Mouse (Mus musculus): ENCODE results near the gene Itprid2. TPM values are rescaled to one million over a fixed set of nuclear protein-coding genes. Genes with fewer than 3 reads are reported as not detected.
"Not testable (repeated sequence)": the region's sequence is repeated elsewhere in the genome, so short reads cannot be mapped to it uniquely, and the experiment has no call there.

Itprid2 gene
- 22.7 and 24.4 TPM in 2 replicates for polyA plus RNA-seq (2015; fragmentation: Nextera tagmentation; extraction: Ambion mirVana)

DNA sequence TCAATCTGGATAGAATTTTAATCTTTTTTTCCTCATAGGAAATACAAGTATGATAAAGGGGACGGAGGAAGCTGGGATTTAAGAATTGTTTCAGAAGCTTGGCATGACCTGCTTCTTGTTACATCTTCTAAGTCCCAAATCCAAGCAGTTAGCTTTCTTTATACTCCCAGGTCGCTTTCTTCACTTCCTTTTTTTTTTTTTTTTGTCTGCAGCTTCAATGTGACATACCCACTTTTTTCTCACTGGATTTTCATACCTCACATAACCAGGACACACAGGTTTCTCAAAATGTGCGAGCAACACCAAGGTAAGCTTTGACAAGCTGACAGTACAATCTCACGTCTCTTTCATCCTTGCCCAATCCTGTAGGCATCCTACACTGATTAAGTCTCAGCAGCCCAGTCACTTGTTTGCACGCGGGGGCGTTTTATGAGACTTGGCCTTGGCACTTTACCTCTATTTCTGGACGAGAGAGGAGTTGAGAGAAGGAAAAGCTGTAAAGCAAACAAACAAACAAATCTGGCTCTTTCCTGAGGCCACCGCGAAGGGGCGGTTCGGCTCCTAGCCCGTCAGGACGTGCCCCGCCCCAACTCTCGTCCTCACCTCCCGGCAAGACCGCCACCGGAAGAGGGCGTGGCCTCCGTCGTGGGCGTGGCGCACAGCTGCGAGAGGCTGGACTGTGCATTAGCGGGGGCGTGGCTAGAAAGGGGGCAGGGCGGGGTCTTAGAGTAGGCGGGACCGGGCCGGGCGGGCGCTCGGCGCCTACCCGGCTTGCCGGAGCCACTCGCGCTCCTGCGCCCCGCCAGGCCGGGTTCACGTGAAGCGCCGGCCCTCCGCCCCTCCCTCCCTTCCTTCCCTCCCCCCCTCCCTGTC lies at the start of gene Itprid2:
Gene Itprid2, plus strand, starts transcription at position 825 of the 873 bp plus-strand sequence.
- TF ChIP-seq CTCF (IDR thresholded peaks at IDR 0.05; ENCODE audit: low read depth): peak; percentile 46; the same call in 1 of the 2 replicates
- Histone ChIP-seq H3K4me3 (replicated peaks; ENCODE audit: low read depth, low read length) (peak within 1 kb of the TSS; percentile 84), H3K36me3 (ENCODE audit: insufficient read depth, low read length) (no peaks in the 10 kb centered on the region), H3K4me2 (ENCODE audit: low read length) (peak within 1 kb of the TSS; percentile 76), H3K27ac (peak within 1 kb of the TSS; percentile 91), H3K27me3 (ENCODE audit: insufficient read depth, low read length) (no peaks in the 10 kb centered on the region), H3K9ac (ENCODE audit: low read depth, low read length) (peak within 1 kb of the TSS; percentile 94), H3K9me3 (replicated peaks; ENCODE audit: low read length) (no peaks in the 10 kb centered on the region), H3K4me1 (replicated peaks; ENCODE audit: insufficient read depth, low read length) (no peaks in the 10 kb centered on the region; the same call in none of the 2 replicates)
- DNase-seq (ENCODE audit: low spot score): peak; percentile 98
- 4% methylated on average over 39 of the region's 46 CpGs for WGBS
- peak; percentile 99 for ATAC-seq (replicated peaks; ENCODE audit: low FRiP score, low read depth)

DNA sequence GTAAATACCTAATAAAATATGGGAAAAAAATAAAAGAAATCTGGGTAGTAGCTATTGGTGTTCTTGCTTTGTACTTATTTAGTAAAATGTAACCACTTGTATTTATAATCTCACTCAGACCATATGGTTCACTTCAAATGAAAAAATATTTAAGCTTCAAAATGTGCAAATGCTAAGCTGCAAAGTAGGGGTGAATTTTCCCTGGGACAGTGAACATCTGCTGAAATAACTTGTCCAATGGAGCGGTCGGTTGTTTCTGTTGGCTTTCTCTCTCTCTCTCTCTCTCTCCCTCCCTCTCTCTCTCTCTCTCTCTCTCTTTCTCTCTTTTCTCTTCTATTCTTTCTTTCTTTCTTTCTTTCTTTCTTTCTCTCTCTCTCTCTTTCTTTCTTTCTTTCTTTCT lies 39.0 kb upstream of the Itprid2 start:
- Histone ChIP-seq H3K4me2 (ENCODE audit: low read length) (no peak overlapping the region), H3K4me1 (replicated peaks; ENCODE audit: insufficient read depth, low read length) (0 out of 2 replicates have a peak, but pooled peaks cover 4% of the 10 kb centered on the region), H3K27me3 (ENCODE audit: insufficient read depth, low read length) (no peaks in the 10 kb centered on the region), H3K36me3 (ENCODE audit: insufficient read depth, low read length) (no peaks in the 10 kb centered on the region), H3K9me3 (replicated peaks; ENCODE audit: low read length) (no peaks in the 10 kb centered on the region), H3K27ac (no peak overlapping the region), H3K4me3 (replicated peaks; ENCODE audit: low read depth, low read length) (no peak overlapping the region), H3K9ac (ENCODE audit: low read depth, low read length) (no peak overlapping the region)
- DNase-seq (ENCODE audit: low spot score): peak; percentile 85
- no peak for ATAC-seq (replicated peaks; ENCODE audit: low FRiP score, low read depth)
- TF ChIP-seq CTCF (IDR thresholded peaks at IDR 0.05; ENCODE audit: low read depth): no peak
- 57% methylated on average over 2 of the region's 2 CpGs for WGBS

DNA sequence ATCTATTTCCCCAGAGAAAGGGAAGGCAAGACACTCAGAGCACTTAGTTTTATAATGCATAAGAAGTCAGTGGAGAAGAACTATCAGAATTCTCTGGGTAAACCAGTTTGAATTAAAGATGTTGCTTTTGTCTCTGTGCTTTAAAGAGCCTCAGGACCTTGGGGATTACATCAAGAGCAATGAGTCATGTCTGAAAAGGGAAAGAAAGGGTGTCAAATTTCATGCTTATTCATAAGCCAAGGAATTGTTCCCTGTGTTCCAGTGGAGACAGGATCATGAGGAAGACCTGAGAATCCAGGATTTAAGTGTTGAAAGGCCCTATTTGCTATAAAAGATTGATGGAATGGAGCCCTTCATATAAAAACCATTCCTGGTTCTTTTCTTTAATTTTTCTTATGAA lies 38.1 kb upstream of the Itprid2 start:
- peaks cover 9% of the 10 kb centered on the region; the same call in 1 of the 2 replicates for H3K4me1 ChIP-seq (replicated peaks; ENCODE audit: insufficient read depth, low read length)
- TF ChIP-seq CTCF (IDR thresholded peaks at IDR 0.05; ENCODE audit: low read depth): no peak
- DNase-seq (ENCODE audit: low spot score) (peak; percentile 65), ATAC-seq (replicated peaks; ENCODE audit: low FRiP score, low read depth) (no peak)
- no peaks in the 10 kb centered on the region for H3K9me3 ChIP-seq (replicated peaks; ENCODE audit: low read length)
- 0 out of 2 replicates have a peak overlapping the region, but pooled peaks have one; percentile 19 for H3K27ac ChIP-seq
- H3K36me3 ChIP-seq (ENCODE audit: insufficient read depth, low read length): no peaks in the 10 kb centered on the region
- H3K4me2 ChIP-seq (ENCODE audit: low read length): no peak overlapping the region
- no peak overlapping the region for H3K9ac ChIP-seq (ENCODE audit: low read depth, low read length)
- H3K4me3 ChIP-seq (replicated peaks; ENCODE audit: low read depth, low read length): no peak overlapping the region
- no peaks in the 10 kb centered on the region for H3K27me3 ChIP-seq (ENCODE audit: insufficient read depth, low read length)

DNA sequence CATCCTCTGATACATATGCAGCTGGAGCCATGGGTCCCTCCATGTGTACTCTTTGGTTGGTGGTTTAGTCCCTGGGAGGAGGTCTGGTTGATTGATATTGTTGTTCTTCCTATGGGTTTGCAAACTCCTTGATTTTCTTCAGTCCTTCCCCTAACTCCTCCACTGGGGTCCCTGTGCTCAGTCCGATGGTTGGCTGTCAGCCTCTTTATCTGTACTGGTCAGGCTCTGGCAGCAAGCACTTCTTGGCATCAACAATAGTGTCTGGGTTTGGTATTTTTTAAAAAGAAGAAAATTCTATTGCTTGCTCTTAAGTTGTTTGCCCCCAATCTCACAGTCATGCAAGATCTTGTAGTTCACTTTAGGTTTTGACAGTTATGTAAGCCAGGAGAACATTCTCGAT lies 34.0 kb upstream of the Itprid2 start:
- not testable (repeated sequence) for DNase-seq (ENCODE audit: low spot score); H3K9ac ChIP-seq (ENCODE audit: low read depth, low read length); H3K9me3 ChIP-seq (replicated peaks; ENCODE audit: low read length); H3K27me3 ChIP-seq (ENCODE audit: insufficient read depth, low read length); H3K4me1 ChIP-seq (replicated peaks; ENCODE audit: insufficient read depth, low read length); ATAC-seq (replicated peaks; ENCODE audit: low FRiP score, low read depth); H3K36me3 ChIP-seq (ENCODE audit: insufficient read depth, low read length); H3K4me3 ChIP-seq (replicated peaks; ENCODE audit: low read depth, low read length)
- H3K4me2 ChIP-seq (ENCODE audit: low read length): peak overlapping the region; percentile 0; the same call in 1 of the 2 replicates
- peak overlapping the region; percentile 64 for H3K27ac ChIP-seq
- WGBS: 42% methylated on average over 2 of the region's 2 CpGs

DNA sequence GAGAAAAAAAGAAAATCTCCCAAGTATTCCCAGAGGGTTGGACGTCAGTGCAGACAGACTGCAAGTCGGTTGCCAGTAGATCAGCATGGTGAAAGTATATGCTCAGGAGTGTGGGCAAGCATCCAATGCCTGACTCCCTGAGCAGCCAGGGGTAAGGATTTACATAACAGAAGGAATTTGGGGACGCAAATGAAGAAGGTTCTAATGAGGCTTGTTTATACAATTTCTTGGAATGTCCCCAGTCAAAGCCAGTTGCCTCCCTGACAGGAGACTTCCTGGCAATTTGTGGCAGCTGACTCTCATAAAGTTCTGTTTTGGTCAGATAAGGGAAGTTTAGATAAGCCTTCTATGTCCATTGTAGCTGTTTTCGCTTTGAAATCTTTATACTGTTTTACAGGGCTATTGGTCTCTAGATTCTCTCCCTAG lies 33.4 kb upstream of the Itprid2 start:
- no peaks in the 10 kb centered on the region for H3K9me3 ChIP-seq (replicated peaks; ENCODE audit: low read length)
- no peak for TF ChIP-seq CTCF (IDR thresholded peaks at IDR 0.05; ENCODE audit: low read depth)
- ATAC-seq (replicated peaks; ENCODE audit: low FRiP score, low read depth) (0 out of 2 replicates have a peak, but pooled peaks have one; percentile 17), DNase-seq (ENCODE audit: low spot score) (peak; percentile 84)
- no peaks in the 10 kb centered on the region for H3K36me3 ChIP-seq (ENCODE audit: insufficient read depth, low read length)
- peak overlapping the region; percentile 0 for H3K4me2 ChIP-seq (ENCODE audit: low read length)
- no peak overlapping the region for H3K9ac ChIP-seq (ENCODE audit: low read depth, low read length)
- H3K27me3 ChIP-seq (ENCODE audit: insufficient read depth, low read length): no peaks in the 10 kb centered on the region
- H3K4me3 ChIP-seq (replicated peaks; ENCODE audit: low read depth, low read length): no peak overlapping the region
- H3K27ac ChIP-seq: peak overlapping the region; percentile 64
- H3K4me1 ChIP-seq (replicated peaks; ENCODE audit: insufficient read depth, low read length): peaks cover 9% of the 10 kb centered on the region
- 11% methylated on average over 4 of the region's 4 CpGs for WGBS

DNA sequence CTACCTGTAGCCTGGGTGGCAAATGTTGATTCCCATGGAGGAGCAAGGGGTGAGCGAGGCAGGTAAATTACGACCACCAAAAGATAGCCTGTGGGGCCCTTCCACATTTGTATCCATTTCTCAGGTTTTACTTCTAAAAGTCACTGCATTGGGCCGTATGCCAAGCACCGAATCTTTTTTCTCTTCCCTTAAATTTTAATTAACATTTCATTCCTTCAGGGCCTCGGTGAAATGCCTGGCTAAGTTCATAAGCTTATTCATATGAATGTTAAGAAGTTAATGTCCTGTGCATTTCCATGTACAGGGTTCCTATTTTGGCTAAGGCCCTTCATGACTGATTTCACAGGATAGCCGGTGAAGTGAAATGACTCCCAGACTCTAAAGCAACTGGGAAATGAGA lies 32.8 kb upstream of the Itprid2 start:
- no peak overlapping the region for H3K9ac ChIP-seq (ENCODE audit: low read depth, low read length)
- H3K27ac ChIP-seq: peak overlapping the region; percentile 64
- H3K4me3 ChIP-seq (replicated peaks; ENCODE audit: low read depth, low read length): no peak overlapping the region
- no peaks in the 10 kb centered on the region for H3K27me3 ChIP-seq (ENCODE audit: insufficient read depth, low read length)
- H3K36me3 ChIP-seq (ENCODE audit: insufficient read depth, low read length): no peaks in the 10 kb centered on the region
- H3K4me1 ChIP-seq (replicated peaks; ENCODE audit: insufficient read depth, low read length): peaks cover 6% of the 10 kb centered on the region
- ATAC-seq (replicated peaks; ENCODE audit: low FRiP score, low read depth): no peak
- 23% methylated on average over 6 of the region's 6 CpGs for WGBS
- 0 out of 2 replicates have a peak overlapping the region, but pooled peaks have one; percentile 0 for H3K4me2 ChIP-seq (ENCODE audit: low read length)
- TF ChIP-seq CTCF (IDR thresholded peaks at IDR 0.05; ENCODE audit: low read depth): no peak
- peak; percentile 53 for DNase-seq (ENCODE audit: low spot score)
- no peaks in the 10 kb centered on the region for H3K9me3 ChIP-seq (replicated peaks; ENCODE audit: low read length)
